Mouse (Mus musculus) midbrain, postnatal 0 days (tissue): Measurements from ENCODE around the gene Stab2. TPM values are rescaled to one million over a fixed set of nuclear protein-coding genes. Genes with fewer than 3 reads are reported as not detected.
A peak's percentile ranks its signal among the peaks of the same experiment; 100 is the strongest.

Source experiments
- ATAC-seq: fragments of 200-750 bp; cut with Nextera tagmentation; 2 replicates; pipeline ENCODE4 v1.8.0; 2017; ENCODE audit warnings: moderate number of reproducible peaks, mild to moderate bottlenecking, moderate TSS enrichment, moderate library complexity; ENCODE audit not compliant: low FRiP score
- DNase-seq: peaks from one replicate; pipeline ENCODE4 v3.0.0-alpha.2; 2015; ENCODE audit warnings: low spot score
- H3K27ac ChIP-seq: fragments of 300-500 bp; sonication (generic); 2 replicates; pipeline ENCODE4 v1.5.1; 2014; ENCODE audit warnings: low read depth, mild to moderate bottlenecking, low read length, mixed read lengths
- H3K27me3 ChIP-seq: fragments of 300-500 bp; sonication (generic); 2 replicates; pipeline ENCODE4 v1.6.1; 2014; ENCODE audit warnings: low read length, control low read depth, mixed read lengths; ENCODE audit not compliant: insufficient read depth
- H3K36me3 ChIP-seq: fragments of 300-500 bp; sonication (generic); 2 replicates; pipeline ENCODE4 v1.6.1; 2014; ENCODE audit warnings: low read length, control low read depth, mixed read lengths; ENCODE audit not compliant: insufficient read depth
- H3K4me1 ChIP-seq: fragments of 300-500 bp; sonication (generic); 2 replicates; pipeline ENCODE4 v1.6.1; 2014; ENCODE audit warnings: mild to moderate bottlenecking, control low read depth, antibody characterized with exemption, low read length, mixed read lengths; ENCODE audit not compliant: insufficient read depth
- H3K4me2 ChIP-seq: fragments of 300-500 bp; sonication (generic); 2 replicates; pipeline ENCODE4 v1.6.1; 2014; ENCODE audit warnings: low read depth, mild to moderate bottlenecking, low read length, mixed read lengths; ENCODE audit not compliant: poor library complexity, severe bottlenecking
- H3K4me3 ChIP-seq: fragments of 300-500 bp; sonication (generic); 2 replicates; pipeline ENCODE4 v1.5.1; 2014; ENCODE audit warnings: low read depth, mild to moderate bottlenecking, low read length, moderate library complexity
- H3K9ac ChIP-seq: fragments of 300-500 bp; sonication (generic); replicated peaks from 2 replicates; pipeline ENCODE4 v1.6.1; 2014; ENCODE audit warnings: mild to moderate bottlenecking, low read length, moderate library complexity, mixed read lengths; ENCODE audit not compliant: poor library complexity, severe bottlenecking
- H3K9me3 ChIP-seq: fragments of 300-500 bp; sonication (generic); 2 replicates; pipeline ENCODE4 v1.6.1; 2016; ENCODE audit warnings: low read length, control low read depth
- CTCF ChIP-seq: IDR thresholded peaks from 2 replicates; pipeline ENCODE4 v1.5.1; 2016; ENCODE audit warnings: antibody characterized with exemption, mild to moderate bottlenecking
- WGBS: fragments of 180-500 bp; shearing (Covaris S2); extraction: QIAGEN DNeasy Blood & Tissue Kit; methylation state at CpG from one replicate; pipeline ENCODE4 v1.1.7; 2014; 5-methylcytosine and 5-hydroxymethylcytosine counted together
- polyA plus RNA-seq: library from polyadenylated mRNA; unstranded; fragments of >200 nt; fragmentation: Nextera tagmentation; extraction: Ambion mirVana; gene quantifications from 2 replicates; pipeline ENCODE4 v1.2.1, GENCODE M21; 2015
- total RNA-seq: library from RNA; depleted of rRNA; stranded (reverse); fragments of >200 nt; gene quantifications from 2 replicates; pipeline ENCODE4 v1.2.3, GENCODE M21; 2014

Stab2 gene
- total and polyA plus RNA-seq, 2 experiments from 2014 or later, result 0.05 to 0.41 TPM

DNA sequence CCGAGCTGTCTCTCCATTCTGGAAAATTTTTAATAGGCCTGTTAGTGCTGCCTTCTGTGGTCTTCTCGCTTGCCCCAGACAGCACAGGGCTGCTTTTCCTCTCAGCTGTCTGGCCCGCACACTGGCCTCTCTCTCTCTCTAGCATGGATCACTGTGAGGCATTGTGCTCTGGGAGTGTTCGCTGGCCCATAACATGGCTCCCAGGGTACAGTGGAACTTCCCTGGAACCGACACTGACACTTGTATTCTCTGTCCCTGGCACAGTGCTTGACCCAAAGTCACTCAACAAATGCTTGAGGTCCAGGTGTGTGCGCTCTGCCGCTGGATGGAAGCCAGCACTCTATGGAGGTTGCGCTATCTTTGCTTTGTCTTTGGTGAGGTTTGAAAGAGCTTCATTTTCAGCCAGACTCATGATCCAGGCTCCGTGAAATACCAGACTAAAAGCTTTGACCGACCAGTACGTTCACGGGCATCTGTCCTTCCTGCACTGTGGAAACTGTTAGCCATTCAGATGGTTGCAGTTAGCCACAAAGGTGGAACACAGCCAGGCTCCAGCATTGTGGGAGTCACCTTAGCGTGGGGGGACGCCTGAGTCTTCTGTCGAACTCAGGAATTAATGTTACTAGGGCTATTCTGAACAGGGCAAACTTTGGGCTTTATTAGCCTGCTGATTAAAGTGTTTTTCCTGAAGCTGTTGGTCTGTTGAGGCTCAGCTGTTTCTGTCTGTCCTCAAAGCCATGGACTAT, 199.6 kb downstream of the Stab2 start:
- peak; percentile 39; the same call in 1 of the 2 replicates for ATAC-seq

GRCm38 (mm10) chr10:86807362-86807761, 200.5 kb downstream of the Stab2 start:
- Histone ChIP-seq H3K4me1 (no peaks in the 10 kb centered on the region), H3K36me3 (0 out of 2 replicates have a peak, but pooled peaks cover 3% of the 10 kb centered on the region), H3K4me2 (no peak overlapping the region), H3K27me3 (no peaks in the 10 kb centered on the region), H3K9ac (no peak overlapping the region), H3K4me3 (no peak overlapping the region), H3K27ac (no peak overlapping the region), H3K9me3 (no peaks in the 10 kb centered on the region)
- 96% methylated on average over 1 of the region's 1 CpGs for WGBS
- DNase-seq (no peak), ATAC-seq (no peak)
- TF ChIP-seq CTCF, result no peak

More for the DNA sequence above, 199.6 kb downstream of the Stab2 start:
- Histone ChIP-seq H3K27ac (no peak overlapping the region), H3K9ac (no peak overlapping the region), H3K36me3 (peaks cover 8% of the 10 kb centered on the region; the same call in 1 of the 2 replicates), H3K4me1 (no peaks in the 10 kb centered on the region), H3K4me3 (no peak overlapping the region), H3K4me2 (no peak overlapping the region), H3K9me3 (no peaks in the 10 kb centered on the region), H3K27me3 (no peaks in the 10 kb centered on the region)
- DNase-seq, result peak; percentile 34
- no peak for TF ChIP-seq CTCF
- WGBS, result 68% methylated on average over 15 of the region's 15 CpGs

- H3K27me3 ChIP-seq, result no peaks in the 10 kb centered on the region
- no peak overlapping the region for H3K4me3 ChIP-seq
- no peak for DNase-seq
- TF ChIP-seq CTCF, result no peak
- H3K36me3 ChIP-seq, result no peaks in the 10 kb centered on the region
- WGBS, result 92% methylated on average over 5 of the region's 5 CpGs
- H3K4me1 ChIP-seq, result peaks cover 5% of the 10 kb centered on the region; the same call in 1 of the 2 replicates
- no peaks in the 10 kb centered on the region for H3K9me3 ChIP-seq
- H3K4me2 ChIP-seq, result no peak overlapping the region
- no peak for ATAC-seq
- no peak overlapping the region for H3K27ac ChIP-seq
- no peak overlapping the region for H3K9ac ChIP-seq
Measured at GRCm38 (mm10) chr10:86796073-86796741, 211.6 kb downstream of the Stab2 start.

DNA sequence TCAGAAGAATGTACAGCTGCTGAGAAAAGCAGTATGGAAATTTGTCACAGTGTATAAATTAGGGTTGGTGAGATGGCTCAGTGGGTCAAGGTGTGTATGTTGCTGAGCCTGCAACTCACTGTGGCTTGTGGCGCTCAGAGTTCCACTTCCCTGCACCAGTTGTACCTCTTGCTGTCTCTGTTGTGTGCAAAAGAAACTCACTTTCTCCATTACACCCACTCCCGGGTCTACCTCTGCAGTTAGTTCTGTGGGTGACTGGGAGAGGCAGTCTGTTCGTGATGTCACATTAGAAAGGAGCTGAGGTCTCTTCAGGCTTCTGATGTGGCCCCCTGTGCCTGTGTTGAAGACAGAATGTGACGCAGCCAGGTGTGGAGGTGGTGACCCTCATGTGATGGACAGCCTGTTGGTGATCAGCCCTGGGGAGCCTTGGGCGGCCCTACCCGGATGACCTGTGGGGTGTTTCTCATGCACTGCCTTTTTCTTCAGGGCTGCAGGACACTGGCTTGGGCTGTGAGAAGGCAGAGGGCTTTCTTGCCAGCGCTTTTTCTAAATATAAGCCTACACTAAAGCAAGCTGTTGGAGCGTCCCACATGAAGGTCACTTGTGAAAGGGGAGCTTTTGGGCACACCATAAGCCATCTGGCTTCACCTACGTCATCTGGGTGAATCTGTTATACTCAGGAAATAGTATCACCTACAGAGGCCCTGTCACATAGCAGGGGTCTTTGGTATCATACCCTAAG, 212.9 kb downstream of the Stab2 start:
- no peaks in the 10 kb centered on the region for H3K9me3 ChIP-seq
- ATAC-seq (no peak), DNase-seq (no peak)
- no peak overlapping the region for H3K9ac ChIP-seq
- 0 out of 2 replicates have a peak overlapping the region, but pooled peaks have one; percentile 1 for H3K27ac ChIP-seq
- peaks cover 5% of the 10 kb centered on the region; the same call in 1 of the 2 replicates for H3K4me1 ChIP-seq
- no peak overlapping the region for H3K4me2 ChIP-seq
- H3K4me3 ChIP-seq, result no peak overlapping the region
- TF ChIP-seq CTCF, result no peak
- no peaks in the 10 kb centered on the region for H3K27me3 ChIP-seq
- H3K36me3 ChIP-seq, result no peaks in the 10 kb centered on the region
- 92% methylated on average over 9 of the region's 9 CpGs for WGBS

GRCm38 (mm10) chr10:86794196-86794595, 213.6 kb downstream of the Stab2 start:
- no peaks in the 10 kb centered on the region for H3K27me3 ChIP-seq
- H3K36me3 ChIP-seq, result no peaks in the 10 kb centered on the region
- WGBS, result 92% methylated on average over 4 of the region's 4 CpGs
- H3K4me2 ChIP-seq, result no peak overlapping the region
- no peak for TF ChIP-seq CTCF
- H3K9me3 ChIP-seq, result no peaks in the 10 kb centered on the region
- no peak for DNase-seq
- H3K4me3 ChIP-seq, result no peak overlapping the region
- H3K27ac ChIP-seq, result no peak overlapping the region
- peaks cover 5% of the 10 kb centered on the region; the same call in 1 of the 2 replicates for H3K4me1 ChIP-seq
- ATAC-seq, result no peak
- no peak overlapping the region for H3K9ac ChIP-seq
